Mouse (Mus musculus): ENCODE results near the gene Rsph3a. TPM values are rescaled to one million over a fixed set of nuclear protein-coding genes. Genes with fewer than 3 reads are reported as not detected.

The Rsph3a gene
- total RNA-seq (2017): 20.1 and 32.4 TPM in 2 replicates

- peak; percentile 87 for ATAC-seq (replicated peaks; ENCODE audit: low read depth, poor library complexity, severe bottlenecking)
Observed at GRCm38 (mm10) chr17:7945117-7946052, at the start of gene Rsph3a. Gene Rsph3a, plus strand, starts transcription at chr17:7945614.

GRCm38 (mm10) chr17:7896047-7896635 lies 49.3 kb upstream of the Rsph3a start:
- no peak for ATAC-seq (replicated peaks; ENCODE audit: low read depth, poor library complexity, severe bottlenecking)

DNA sequence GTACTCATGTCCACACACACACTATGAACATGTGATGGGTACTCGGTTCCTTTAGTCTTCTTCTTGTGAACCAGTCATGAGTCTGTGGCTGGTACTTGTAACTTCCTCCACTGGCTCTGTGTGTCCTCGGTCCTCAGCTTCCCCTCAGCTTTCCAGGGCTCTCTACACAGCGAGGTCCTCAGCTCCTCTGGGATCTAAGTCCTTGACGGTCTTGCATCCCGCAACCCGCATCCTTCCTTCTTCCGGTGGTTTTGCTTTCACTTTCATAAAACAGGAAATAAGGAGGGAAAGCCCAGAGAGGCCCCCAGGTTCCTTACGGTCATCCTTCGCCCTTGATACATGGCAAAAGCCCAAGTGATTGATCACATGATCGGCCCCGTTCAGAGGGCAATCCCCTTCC lies 48.3 kb upstream of the Rsph3a start:
- peak; percentile 60 for ATAC-seq (replicated peaks; ENCODE audit: low read depth, poor library complexity, severe bottlenecking)

DNA sequence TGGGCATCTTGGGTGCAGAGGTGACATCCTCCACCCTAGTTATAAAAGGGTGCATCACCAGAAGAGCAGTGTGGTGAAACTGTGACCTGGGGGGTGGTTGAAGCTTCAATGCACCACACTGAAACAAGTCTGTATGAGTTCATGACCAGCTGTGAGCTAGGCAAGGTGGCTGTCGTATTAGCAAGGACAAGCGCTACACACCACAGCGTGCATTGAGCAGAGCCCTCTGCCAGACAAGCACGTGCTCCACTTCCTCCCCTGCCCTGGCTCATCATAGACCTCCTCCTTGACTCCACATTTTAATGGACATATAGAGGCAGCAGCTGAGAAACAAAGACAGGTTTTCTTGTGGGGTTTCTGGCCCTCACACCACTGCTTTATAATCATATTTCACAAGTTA lies 47.7 kb upstream of the Rsph3a start:
- ATAC-seq (replicated peaks; ENCODE audit: low read depth, poor library complexity, severe bottlenecking): no peak

DNA sequence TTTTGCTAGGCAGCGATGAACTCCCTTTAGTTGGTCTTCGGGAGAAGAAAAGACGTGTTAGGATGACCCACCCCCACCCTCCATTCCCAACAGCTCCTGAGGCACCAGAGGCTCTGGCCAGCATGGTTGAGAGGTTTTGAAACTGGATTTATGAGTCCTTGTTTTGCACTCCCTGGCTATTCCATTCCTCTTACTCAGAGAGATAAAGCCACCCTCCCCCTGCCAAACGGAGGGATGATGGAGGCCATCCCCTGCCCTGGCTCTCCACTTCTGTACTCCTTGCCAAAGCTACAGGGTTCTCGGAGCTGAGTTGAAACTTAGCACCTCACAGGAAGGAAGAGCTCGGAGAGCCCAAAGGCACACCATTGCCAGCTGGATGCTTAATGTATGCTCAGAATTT lies 46.2 kb upstream of the Rsph3a start:
- no peak for ATAC-seq (replicated peaks; ENCODE audit: low read depth, poor library complexity, severe bottlenecking)

DNA sequence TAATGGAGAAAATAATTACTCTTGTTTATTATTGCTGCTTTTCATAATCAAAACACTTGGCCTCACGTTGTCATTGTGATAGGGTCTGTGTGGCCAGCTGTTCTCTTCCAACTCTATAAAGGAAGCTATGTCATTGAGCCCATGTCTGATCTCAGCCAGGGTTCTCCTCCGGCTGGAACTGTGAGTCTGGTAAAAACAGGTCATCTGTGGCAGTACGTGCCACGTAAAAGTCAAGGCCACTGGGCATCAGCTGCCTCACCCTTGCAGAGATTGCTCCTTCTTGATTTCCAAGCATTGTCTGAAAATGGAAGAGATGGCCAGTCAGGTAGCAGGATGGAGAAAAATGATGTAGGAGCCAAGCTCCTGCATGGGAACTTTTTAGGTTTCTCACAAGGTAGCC lies 45.5 kb upstream of the Rsph3a start:
- no peak for ATAC-seq (replicated peaks; ENCODE audit: low read depth, poor library complexity, severe bottlenecking)

DNA sequence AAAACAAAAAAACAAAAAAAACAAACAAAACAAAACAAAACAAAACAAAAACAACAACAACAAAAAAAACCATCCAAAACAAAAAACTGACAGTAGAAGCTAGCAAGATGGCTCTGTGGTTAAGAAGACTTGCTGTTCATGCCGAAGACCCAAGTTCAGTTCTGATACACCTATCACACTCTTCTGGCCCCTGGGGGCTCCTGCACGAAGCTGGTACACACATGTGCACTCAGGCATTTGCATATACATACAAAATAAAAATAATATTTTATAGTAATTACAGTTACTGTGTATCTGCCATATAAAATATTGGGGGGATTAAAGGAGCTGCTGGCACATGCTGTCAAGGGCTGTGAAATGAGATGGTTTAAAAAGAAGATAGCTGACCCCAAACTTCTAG lies 43.9 kb upstream of the Rsph3a start:
- no peak for ATAC-seq (replicated peaks; ENCODE audit: low read depth, poor library complexity, severe bottlenecking)

DNA sequence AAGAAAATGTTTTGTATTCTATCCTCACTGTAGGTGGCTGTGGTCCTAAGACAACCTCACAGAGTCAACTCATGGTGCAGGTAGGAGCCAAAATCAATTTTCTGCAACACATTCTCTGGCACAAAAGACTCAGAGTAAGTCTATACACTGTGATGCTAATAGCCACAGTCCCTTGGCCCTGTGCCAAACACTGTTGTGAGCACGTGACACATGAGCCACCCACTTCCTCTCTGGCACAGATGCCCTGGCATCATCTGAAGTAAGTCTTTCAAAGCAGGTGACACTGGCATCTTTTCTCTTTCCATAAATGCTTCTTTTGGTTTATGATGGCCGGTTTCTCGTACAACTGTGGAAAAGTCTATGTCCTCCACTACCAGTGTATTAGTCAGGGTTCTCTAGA lies 43.1 kb upstream of the Rsph3a start:
- ATAC-seq (replicated peaks; ENCODE audit: low read depth, poor library complexity, severe bottlenecking): peak; percentile 63; the same call in 1 of the 2 replicates

DNA sequence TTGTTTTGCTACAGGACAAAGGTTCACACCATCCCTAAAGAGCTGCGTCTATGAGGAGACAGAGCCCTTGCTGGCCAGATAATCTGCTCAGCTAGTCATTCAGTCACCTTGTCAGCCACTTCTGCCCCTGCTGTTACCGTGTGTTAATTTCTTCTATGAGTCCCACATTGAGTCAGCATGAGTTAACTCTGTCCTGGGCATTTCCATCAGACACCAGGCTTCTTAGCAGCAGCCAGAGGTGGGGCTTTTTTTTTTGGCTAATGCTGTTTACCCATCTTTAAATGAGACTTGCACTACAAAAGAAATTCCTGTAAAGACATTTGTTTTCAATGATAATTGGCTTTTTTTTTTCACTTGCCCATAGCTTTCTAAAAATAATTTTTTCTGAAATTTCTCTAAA lies 40.4 kb upstream of the Rsph3a start:
- ATAC-seq (replicated peaks; ENCODE audit: low read depth, poor library complexity, severe bottlenecking): no peak

- ATAC-seq (replicated peaks; ENCODE audit: low read depth, poor library complexity, severe bottlenecking): peak; percentile 81
Observed at GRCm38 (mm10) chr17:7905936-7906685, 39.3 kb upstream of the Rsph3a start.

DNA sequence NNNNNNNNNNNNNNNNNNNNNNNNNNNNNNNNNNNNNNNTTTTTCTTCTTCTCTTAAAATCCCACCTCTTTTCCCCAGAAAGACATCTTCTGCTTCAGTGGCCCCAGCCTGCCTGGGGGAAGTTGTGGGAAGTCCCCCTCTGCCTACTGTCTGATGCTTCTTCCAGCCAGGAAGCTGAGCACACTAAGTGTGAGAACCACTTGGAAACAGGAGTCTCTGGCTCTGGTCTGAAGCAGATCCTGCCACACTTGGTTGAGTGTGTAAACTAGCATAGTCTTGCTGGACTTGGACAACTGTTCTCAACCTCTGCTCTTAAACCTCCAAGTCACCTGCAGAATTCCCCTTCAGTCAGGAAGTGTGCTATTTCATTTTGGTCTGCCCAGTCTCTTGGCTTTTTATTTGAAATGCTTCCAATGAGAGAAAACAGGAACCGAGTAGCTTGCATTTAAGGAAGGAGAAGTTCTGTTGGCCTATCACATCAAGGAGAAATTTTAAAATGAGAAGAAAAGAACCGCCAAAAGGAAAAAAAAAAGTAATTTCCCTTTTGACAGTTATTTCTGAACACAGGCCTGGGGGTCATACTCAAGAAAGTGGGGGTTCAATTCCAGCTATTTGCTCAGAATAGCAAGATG lies 30.7 kb upstream of the Rsph3a start:
- ATAC-seq (replicated peaks; ENCODE audit: low read depth, poor library complexity, severe bottlenecking): peak; percentile 37

- no peak for ATAC-seq (replicated peaks; ENCODE audit: low read depth, poor library complexity, severe bottlenecking)
Observed at GRCm38 (mm10) chr17:7915791-7916190, 29.6 kb upstream of the Rsph3a start.

DNA sequence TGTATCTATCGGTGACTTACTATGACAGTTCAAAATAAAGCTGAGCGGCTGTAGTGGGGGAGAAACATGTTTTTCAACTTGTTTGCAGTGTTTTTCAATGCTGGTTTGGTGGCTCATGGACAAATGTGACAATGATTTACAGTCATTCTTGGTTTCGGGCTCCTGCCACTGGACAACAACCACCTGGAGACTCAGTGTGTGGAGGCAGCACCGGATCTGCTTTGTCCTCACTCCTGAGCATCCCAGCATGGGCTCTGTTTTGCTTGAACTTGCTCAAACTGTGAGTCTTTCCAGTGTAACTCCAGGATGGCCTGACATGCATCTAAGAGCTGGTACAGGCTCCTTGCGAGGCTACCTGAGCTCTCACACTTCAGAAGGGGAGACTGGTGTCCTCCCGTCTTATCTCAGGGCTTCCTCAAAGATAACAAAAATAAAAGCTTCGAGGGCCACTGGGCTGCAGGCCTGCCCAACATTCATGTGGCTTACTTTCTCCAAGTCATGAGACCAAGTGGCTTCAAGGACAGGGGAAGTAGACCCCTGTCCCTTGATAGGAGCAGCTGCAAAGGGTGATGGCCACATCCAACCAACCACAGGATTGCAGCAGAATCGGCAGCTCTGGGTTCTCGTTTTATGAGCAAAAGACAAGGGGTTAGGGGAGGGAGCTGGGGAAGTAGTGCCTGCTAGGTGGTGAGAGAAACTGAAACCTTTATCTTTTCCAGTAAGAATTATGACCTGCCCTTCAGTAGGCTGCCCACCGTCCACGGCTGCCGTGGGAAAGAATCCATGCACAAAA lies 28.4 kb upstream of the Rsph3a start:
- peak; percentile 94 for ATAC-seq (replicated peaks; ENCODE audit: low read depth, poor library complexity, severe bottlenecking)

DNA sequence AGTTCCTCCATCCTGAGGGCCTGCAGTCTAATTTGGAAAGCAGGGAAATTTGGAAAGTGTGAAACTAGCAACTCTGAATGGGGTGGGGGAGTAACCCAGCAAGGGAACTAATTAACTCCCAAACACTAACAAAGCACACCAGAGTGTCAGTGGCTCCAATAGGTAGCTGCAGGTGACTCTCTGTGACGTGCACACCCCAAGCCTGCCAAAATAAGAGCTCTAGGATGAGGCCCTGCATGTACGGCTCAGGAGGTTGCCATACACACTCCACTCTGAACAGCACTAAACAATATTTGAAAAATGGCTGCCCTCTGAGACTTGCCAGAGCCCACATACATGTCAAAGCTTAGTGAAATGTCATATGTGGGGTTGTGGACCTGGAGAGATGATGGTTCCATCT lies 27.1 kb upstream of the Rsph3a start:
- no peak for ATAC-seq (replicated peaks; ENCODE audit: low read depth, poor library complexity, severe bottlenecking)

GRCm38 (mm10) chr17:7919209-7919608 lies 26.2 kb upstream of the Rsph3a start:
- no peak for ATAC-seq (replicated peaks; ENCODE audit: low read depth, poor library complexity, severe bottlenecking)

GRCm38 (mm10) chr17:7922564-7922963 lies 22.9 kb upstream of the Rsph3a start:
- peak; percentile 24; the same call in 1 of the 2 replicates for ATAC-seq (replicated peaks; ENCODE audit: low read depth, poor library complexity, severe bottlenecking)

DNA sequence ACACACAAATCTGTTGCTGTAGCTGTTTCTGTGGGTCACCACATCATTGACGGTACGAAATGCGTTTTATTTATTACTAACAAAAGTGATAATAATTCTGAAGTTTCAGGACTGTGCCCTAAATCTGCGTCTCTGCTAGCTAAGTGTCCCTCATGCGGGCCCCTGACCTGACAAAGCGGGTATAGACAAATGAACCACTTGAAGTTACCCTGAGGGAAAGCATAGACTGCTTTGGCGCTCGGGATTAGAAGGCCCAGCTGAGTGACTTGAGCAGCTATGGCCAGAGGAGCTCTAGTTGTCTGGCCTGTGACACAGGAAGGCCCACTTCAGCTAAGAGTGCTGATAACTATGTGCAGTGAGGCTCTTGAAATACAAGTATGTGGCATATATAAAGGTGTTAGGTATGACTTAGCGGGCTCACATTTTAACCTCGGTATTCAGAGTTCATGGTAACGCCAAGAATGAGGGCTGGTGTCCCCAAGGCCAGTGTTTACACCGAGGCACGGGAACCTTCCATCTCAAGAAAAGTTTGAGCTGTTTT lies 21.2 kb upstream of the Rsph3a start:
- ATAC-seq (replicated peaks; ENCODE audit: low read depth, poor library complexity, severe bottlenecking): no peak

- peak; percentile 78 for ATAC-seq (replicated peaks; ENCODE audit: low read depth, poor library complexity, severe bottlenecking)
Observed at GRCm38 (mm10) chr17:7925413-7926160, 19.8 kb upstream of the Rsph3a start, which contains the start of gene Tagap. Gene Tagap, plus strand, starts transcription at chr17:7926000.
